Mouse (Mus musculus): Measurements from ENCODE around the gene Ipo11. TPM values are rescaled to one million over a fixed set of nuclear protein-coding genes. Genes with fewer than 3 reads are reported as not detected.

The Ipo11 gene
- total RNA-seq, 4 experiments from 2014 or later: 15.1 to 19.8 (median 15.9) TPM

GRCm38 (mm10) chr13:106819749-106820148 is 117.0 kb downstream of the Ipo11 start:
- DNase-seq (ENCODE audit: low spot score in 2 of 2): no peak

- no peak for DNase-seq (ENCODE audit: low spot score in 2 of 2)
Observed at GRCm38 (mm10) chr13:106817066-106817465, 119.7 kb downstream of the Ipo11 start.

- DNase-seq (ENCODE audit: low spot score in 2 of 2): no peak
Observed at GRCm38 (mm10) chr13:106813519-106813918, 123.2 kb downstream of the Ipo11 start.

- no peak for DNase-seq (ENCODE audit: low spot score in 2 of 2)
Observed at GRCm38 (mm10) chr13:106813087-106813486, 123.7 kb downstream of the Ipo11 start.

GRCm38 (mm10) chr13:106810156-106810555 is 126.6 kb downstream of the Ipo11 start:
- no peak for DNase-seq (ENCODE audit: low spot score in 2 of 2)

- no peak for DNase-seq (ENCODE audit: low spot score in 2 of 2)
Observed at GRCm38 (mm10) chr13:106808821-106809220, 127.9 kb downstream of the Ipo11 start.

- DNase-seq (ENCODE audit: low spot score in 2 of 2): no peak
Observed at GRCm38 (mm10) chr13:106808315-106808714, 128.4 kb downstream of the Ipo11 start.

- no peak for DNase-seq (ENCODE audit: low spot score in 2 of 2)
Observed at GRCm38 (mm10) chr13:106807303-106807702, 129.5 kb downstream of the Ipo11 start.

- DNase-seq (ENCODE audit: low spot score in 2 of 2): no peak
Observed at GRCm38 (mm10) chr13:106805146-106805545, 131.6 kb downstream of the Ipo11 start.

- no peak for DNase-seq (ENCODE audit: low spot score in 2 of 2)
Observed at GRCm38 (mm10) chr13:106798026-106798425, 138.7 kb downstream of the Ipo11 start.

GRCm38 (mm10) chr13:106788817-106789216 is 147.9 kb downstream of the Ipo11 start:
- no peak for DNase-seq (ENCODE audit: low spot score in 2 of 2)

GRCm38 (mm10) chr13:106768807-106769206 is 168.0 kb downstream of the Ipo11 start:
- no peak for DNase-seq (ENCODE audit: low spot score in 2 of 2)

- no peak for DNase-seq (ENCODE audit: low spot score in 2 of 2)
Observed at GRCm38 (mm10) chr13:106762611-106763010, 174.1 kb downstream of the Ipo11 start.

- no peak for DNase-seq (ENCODE audit: low spot score in 2 of 2)
Observed at GRCm38 (mm10) chr13:106761661-106762060, 175.1 kb downstream of the Ipo11 start.

- DNase-seq (ENCODE audit: low spot score in 2 of 2): no peak
Observed at GRCm38 (mm10) chr13:106760232-106760875, 176.4 kb downstream of the Ipo11 start.

GRCm38 (mm10) chr13:106755892-106756291 is 180.9 kb downstream of the Ipo11 start:
- DNase-seq (ENCODE audit: low spot score in 2 of 2): no peak

- DNase-seq (ENCODE audit: low spot score in 2 of 2): no peak
Observed at GRCm38 (mm10) chr13:106754216-106754615, 182.5 kb downstream of the Ipo11 start.

- no peak for DNase-seq (ENCODE audit: low spot score in 2 of 2)
Observed at GRCm38 (mm10) chr13:106751951-106752350, 184.8 kb downstream of the Ipo11 start.

- DNase-seq (ENCODE audit: low spot score in 2 of 2): no peak
Observed at GRCm38 (mm10) chr13:106746823-106747222, 189.9 kb downstream of the Ipo11 start.

- no peak for DNase-seq (ENCODE audit: low spot score in 2 of 2)
Observed at GRCm38 (mm10) chr13:106745201-106745600, 191.6 kb downstream of the Ipo11 start.

Measured in gastrocnemius, adult 8-10 months (tissue).